Mouse (Mus musculus) CD4-positive naive resting alpha-beta T cell, adult 57 days (primary cell): ENCODE results near the gene Sptbn2. TPM values are rescaled to one million over a fixed set of nuclear protein-coding genes. Genes with fewer than 3 reads are reported as not detected.

Experiments used
- total RNA-seq: library from RNA; stranded (reverse); gene quantifications from one replicate; pipeline ENCODE4 v1.2.4, GENCODE M21; 2023

Gene Sptbn2
- not detected for total RNA-seq

DNA sequence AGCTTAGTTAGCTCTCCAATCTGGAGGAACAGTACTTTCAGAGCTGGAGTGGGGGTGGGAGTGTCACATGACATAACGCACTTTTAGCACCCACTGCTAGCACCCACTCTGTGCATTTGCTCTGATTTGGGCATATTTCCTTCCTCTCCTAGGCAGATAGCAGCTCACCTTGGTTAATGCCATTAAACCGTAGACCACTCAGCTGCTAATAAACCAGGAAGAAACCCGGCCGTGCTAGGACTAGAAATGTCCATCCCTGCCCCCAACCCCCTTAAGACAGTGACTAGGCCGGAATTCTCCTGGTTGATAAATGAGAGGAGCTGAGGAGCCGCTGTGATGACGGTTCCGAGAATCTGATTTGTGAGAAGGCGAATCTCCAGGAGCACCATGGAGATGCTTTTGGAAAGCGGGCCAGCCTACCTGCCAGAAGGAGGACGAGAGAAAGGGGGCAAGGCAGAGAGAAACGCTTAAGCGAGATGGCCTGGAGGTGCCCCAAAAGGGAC, at the start of gene Sptbn2:
TSS of gene Sptbn2 (plus strand) at position 70 of the 503 bp plus-strand sequence.

DNA sequence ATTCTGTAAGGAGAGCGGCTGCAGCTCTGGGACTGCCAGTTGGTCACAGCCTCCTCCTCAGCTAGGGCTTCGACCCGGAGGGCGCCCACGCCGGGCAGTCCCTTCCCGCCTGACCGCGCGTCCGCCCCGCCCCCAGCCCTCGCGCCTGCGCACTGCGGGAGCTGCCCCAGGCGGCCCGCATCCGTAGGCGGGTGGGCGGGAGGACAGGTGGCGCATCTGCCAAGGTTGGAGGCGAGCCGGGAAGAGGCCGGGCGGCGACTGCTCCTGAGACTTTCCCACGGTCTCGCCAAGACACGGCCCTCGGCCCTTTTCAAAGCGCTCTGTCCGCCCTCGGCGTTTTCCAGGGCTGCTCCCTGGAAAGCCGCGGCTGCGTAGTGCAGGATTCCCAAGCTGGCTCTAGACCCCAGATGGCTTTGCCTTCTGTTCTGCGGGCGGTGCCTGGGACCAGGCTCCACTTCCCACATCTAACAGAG, 12.7 kb upstream of the Sptbn2 start, which contains the start of gene Gm960:
TSS of gene Gm960 (minus strand) at position 464 of the 473 bp plus-strand sequence.

DNA sequence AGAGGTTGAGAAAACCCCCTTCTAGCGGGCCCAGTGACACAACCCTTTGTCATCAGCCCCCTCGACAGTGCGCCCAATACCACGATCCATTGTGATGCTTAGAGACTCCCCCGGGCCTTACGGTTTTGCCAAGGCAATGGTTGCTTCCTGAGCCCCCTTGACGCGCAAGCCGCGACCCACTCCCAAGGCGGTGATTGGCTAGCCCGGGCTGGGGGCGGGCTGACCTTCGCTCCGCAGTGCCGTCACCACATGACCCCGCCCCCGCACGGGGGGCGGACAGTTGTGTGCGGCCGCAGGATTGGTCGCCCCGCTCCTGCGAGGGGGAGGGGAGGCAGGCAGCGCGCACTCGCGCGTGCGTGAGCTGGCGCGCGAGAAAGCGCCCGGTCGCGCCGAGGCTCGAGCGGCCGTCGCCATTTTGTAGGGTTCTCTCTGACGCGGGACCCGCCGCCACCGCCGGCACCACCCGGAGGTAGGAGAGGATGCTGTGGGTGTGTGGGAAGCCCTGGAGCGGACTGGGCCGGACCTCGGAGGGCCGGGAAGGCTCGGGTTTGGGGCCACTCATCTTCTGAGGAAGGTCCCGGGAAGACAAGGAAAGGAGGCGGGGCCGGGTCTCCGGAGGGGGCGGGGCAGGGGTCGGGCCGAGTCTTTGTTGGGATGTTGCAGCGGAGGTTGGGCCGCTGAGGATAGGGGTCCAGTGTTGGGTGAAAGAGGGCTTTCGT, 45.4 kb downstream of the Sptbn2 start, which contains the start of gene Rbm4b:
TSS of gene Rbm4b (plus strand) at position 305 of the 719 bp plus-strand sequence.

DNA sequence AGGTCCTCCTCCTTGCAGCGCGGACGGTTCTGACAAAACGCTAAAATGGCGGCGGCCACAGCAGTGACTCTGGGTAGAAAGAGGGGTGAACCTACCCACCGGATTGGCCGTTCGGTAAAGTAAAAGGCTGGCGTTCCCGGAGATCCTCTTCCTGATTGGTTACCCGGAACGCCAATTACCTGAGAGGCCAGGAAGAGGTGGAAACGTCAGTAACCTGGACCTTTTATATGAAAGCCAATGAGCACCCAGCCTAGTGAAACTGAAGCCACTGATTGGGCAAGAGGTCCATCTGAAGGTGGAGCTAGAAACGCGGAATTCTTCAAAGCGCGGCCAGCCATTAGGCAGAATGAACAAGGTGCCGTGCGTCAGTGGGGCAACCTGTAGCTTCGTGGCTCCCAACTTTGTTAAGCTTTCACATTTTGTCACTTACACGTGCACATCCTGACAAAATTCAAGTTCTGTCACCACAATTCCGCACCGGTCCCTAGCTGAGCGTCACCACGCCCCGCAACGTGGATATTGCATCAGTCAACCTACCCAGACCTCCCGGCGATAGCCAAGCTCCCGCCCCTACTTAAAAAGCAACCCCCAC, 83.0 kb downstream of the Sptbn2 start, which contains the start of gene Rbm4:
TSS of gene Rbm4 (minus strand) at position 71 of the 592 bp plus-strand sequence.

Other genes starting within 250 kb of the Sptbn2 start
- gene Syt12, start 233.7 kb upstream of the Sptbn2 start, total RNA-seq, result not detected
- not detected for gene 2010003K11Rik, start 212.6 kb upstream of the Sptbn2 start, total RNA-seq
- gene Pcx, start 200.7 kb upstream of the Sptbn2 start, total RNA-seq, result 5.2 TPM
- 0.18 TPM for gene Lrfn4, start 95.5 kb upstream of the Sptbn2 start, total RNA-seq
- 47.2 TPM for gene Rce1, start 85.5 kb upstream of the Sptbn2 start, total RNA-seq
- gene Gm960, start 12.5 kb upstream of the Sptbn2 start, total RNA-seq, result not detected
- 22.5 TPM for gene Rbm4b, start 45.3 kb downstream of the Sptbn2 start, total RNA-seq
- 97.2 TPM for gene Rbm4, start 82.7 kb downstream of the Sptbn2 start, total RNA-seq
- gene Gm21992, start 100.4 kb downstream of the Sptbn2 start, total RNA-seq, result 44.3 TPM
- 90.1 TPM for gene Rbm14, start 100.5 kb downstream of the Sptbn2 start, total RNA-seq
- gene Ccs, start 128.2 kb downstream of the Sptbn2 start, total RNA-seq, result 52.9 TPM
- gene Ccdc87, start 128.2 kb downstream of the Sptbn2 start, total RNA-seq, result not detected
- 7.2 TPM for gene Ctsf, start 144.0 kb downstream of the Sptbn2 start, total RNA-seq
- gene Actn3, start 166.7 kb downstream of the Sptbn2 start, total RNA-seq, result not detected
- 7.0 TPM for gene Zdhhc24, start 167.5 kb downstream of the Sptbn2 start, total RNA-seq
- 3.3 TPM for gene Bbs1, start 195.5 kb downstream of the Sptbn2 start, total RNA-seq
- 71.9 TPM for gene Dpp3, start 217.1 kb downstream of the Sptbn2 start, total RNA-seq
- 3.5 TPM for gene Peli3, start 232.0 kb downstream of the Sptbn2 start, total RNA-seq